15 mouse cellular contexts compared by ENCODE assay signal in the genomic region with DNA sequence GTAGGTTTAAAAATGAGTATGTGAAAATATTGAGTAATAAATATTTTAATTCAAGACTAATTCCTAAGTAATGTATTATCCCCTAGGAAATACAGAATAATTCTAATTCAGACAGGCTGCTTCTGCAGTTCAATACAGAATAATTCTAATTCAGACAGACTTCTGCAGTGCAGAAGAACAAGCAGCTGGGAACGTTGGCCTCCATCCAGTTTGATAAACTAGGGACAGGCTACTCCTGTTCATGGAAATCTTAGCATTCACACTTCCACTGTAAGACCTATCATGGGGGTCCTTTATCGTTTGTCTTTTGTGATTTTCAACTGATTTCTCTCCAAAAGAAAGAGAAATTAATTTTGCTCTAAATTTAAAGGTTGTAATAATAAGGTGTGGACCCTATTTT.
DNase-seq lines count a peak whose midpoint lies in the region; ATAC-seq lines count a peak whose summit lies in the region.
"Had no signal": no experiment of that assay in that cellular context is flagged by ENCODE, and none has a peak within 500 bp of the region (broad histone marks: within the 10 kb centered on the region; RNA-seq: fewer than 3 reads in every experiment).

No protein-coding gene starts in this region.

- H3K36me3 ChIP-seq in embryonic facial prominence, embryonic 14.5 days (ENCODE audit: control insufficient read depth, insufficient read depth, low read length), result no peaks in the 10 kb centered on the region
- H3K36me3 ChIP-seq in embryonic facial prominence, embryonic 10.5 days (replicated peaks), result no peaks in the 10 kb centered on the region
- no peaks in the 10 kb centered on the region for H3K36me3 ChIP-seq in heart, embryonic 10.5 days
- H3K36me3 ChIP-seq: limb, embryonic 15.5 days; neural tube, embryonic 13.5 days had no signal

- no peak overlapping the region for H3K27ac ChIP-seq in embryonic facial prominence, embryonic 14.5 days (replicated peaks; ENCODE audit: low read depth, low read length)
- no peak overlapping the region for H3K27ac ChIP-seq in embryonic facial prominence, embryonic 10.5 days (replicated peaks)
- H3K27ac ChIP-seq in heart, embryonic 10.5 days, result no peak overlapping the region
- H3K27ac ChIP-seq: limb, embryonic 15.5 days; neural tube, embryonic 13.5 days had no signal

- no peaks in the 10 kb centered on the region for H3K27me3 ChIP-seq in embryonic facial prominence, embryonic 14.5 days (replicated peaks; ENCODE audit: control insufficient read depth, insufficient read depth, low read length)
- no peaks in the 10 kb centered on the region for H3K27me3 ChIP-seq in embryonic facial prominence, embryonic 10.5 days (replicated peaks; ENCODE audit: low read depth, poor library complexity, severe bottlenecking)
- no peaks in the 10 kb centered on the region for H3K27me3 ChIP-seq in heart, embryonic 10.5 days (ENCODE audit: insufficient read depth, poor library complexity, severe bottlenecking)
- H3K27me3 ChIP-seq: CH12.LX; limb, embryonic 15.5 days; neural tube, embryonic 13.5 days had no signal

- no peaks in the 10 kb centered on the region for H3K4me1 ChIP-seq in embryonic facial prominence, embryonic 14.5 days (ENCODE audit: control insufficient read depth, insufficient read depth, low read length)
- no peaks in the 10 kb centered on the region for H3K4me1 ChIP-seq in embryonic facial prominence, embryonic 10.5 days
- no peaks in the 10 kb centered on the region for H3K4me1 ChIP-seq in heart, embryonic 10.5 days
- H3K4me1 ChIP-seq: limb, embryonic 15.5 days; neural tube, embryonic 13.5 days had no signal

- H3K9me3 ChIP-seq in embryonic facial prominence, embryonic 14.5 days (ENCODE audit: control insufficient read depth, low read length), result no peaks in the 10 kb centered on the region
- H3K9me3 ChIP-seq in embryonic facial prominence, embryonic 10.5 days, result no peaks in the 10 kb centered on the region
- no peaks in the 10 kb centered on the region for H3K9me3 ChIP-seq in heart, embryonic 10.5 days
- H3K9me3 ChIP-seq: limb, embryonic 15.5 days; neural tube, embryonic 13.5 days had no signal

- peak; percentile 37 for DNase-seq in embryonic facial prominence, embryonic 14.5 days (ENCODE audit: low spot score)
- DNase-seq in embryonic facial prominence, embryonic 10.5 days (ENCODE audit: low spot score), result no peak
- DNase-seq in heart, postnatal 10 days, result peak; percentile 34 to 47
- DNase-seq in heart, embryonic 10.5 days (ENCODE audit: low spot score), result no peak
- DNase-seq in left cerebral cortex, postnatal 10 days (ENCODE audit: extremely low spot score in 1 of 2, low spot score in 2 of 2), result peak; percentile 19
- no peak for DNase-seq in left cerebral cortex, adult 9 months (ENCODE audit: low spot score in 2 of 2)
- peak; percentile 45 for DNase-seq in brain, adult 2 months (ENCODE audit: low read depth, low spot score)
- no peak for DNase-seq in urinary bladder, adult 18-20 months (ENCODE audit: low spot score in 2 of 2)
- DNase-seq: kidney, adult 2 months; lung, postnatal 14 days; right cerebral cortex, postnatal 25 days; thymus, postnatal 25 days had no signal

- H3K4me2 ChIP-seq in embryonic facial prominence, embryonic 14.5 days (ENCODE audit: low read depth, low read length), result no peak overlapping the region
- H3K4me2 ChIP-seq: limb, embryonic 15.5 days; neural tube, embryonic 13.5 days had no signal

- WGBS in embryonic facial prominence, embryonic 14.5 days, result 73% methylated on average over 2 of the region's 2 CpGs
- WGBS in embryonic facial prominence, embryonic 10.5 days, result 80% methylated on average over 2 of the region's 2 CpGs
- WGBS in heart, embryonic 10.5 days, result 59% methylated on average over 2 of the region's 2 CpGs

- intact Hi-C loops in heart, postnatal 10 days (cut with DNase I), result no loop called here
- intact Hi-C loops in left cerebral cortex, postnatal 10 days (cut with DNase I), result no loop called here

- H3K9ac ChIP-seq in embryonic facial prominence, embryonic 14.5 days (ENCODE audit: low read depth, low read length), result no peak overlapping the region
- H3K9ac ChIP-seq: limb, embryonic 15.5 days; neural tube, embryonic 13.5 days had no signal

- H3K4me3 ChIP-seq in embryonic facial prominence, embryonic 14.5 days (ENCODE audit: low read depth, low read length), result no peak overlapping the region
- no peak overlapping the region for H3K4me3 ChIP-seq in embryonic facial prominence, embryonic 10.5 days
- H3K4me3 ChIP-seq in heart, embryonic 10.5 days, result no peak overlapping the region
- H3K4me3 ChIP-seq: limb, embryonic 15.5 days; neural tube, embryonic 13.5 days had no signal

- no peak for ATAC-seq in embryonic facial prominence, embryonic 14.5 days (ENCODE audit: low read depth)

Comparison
In these comparisons a context has a peak if more than half of its experiments do, and no peak if none do; other contexts are left out.
1. DNase-seq: peak in embryonic facial prominence, embryonic 14.5 days (single experiment), heart, postnatal 10 days (2 of 2), left cerebral cortex, postnatal 10 days (2 of 2) and brain, adult 2 months (single experiment); none in embryonic facial prominence, embryonic 10.5 days (single experiment), heart, embryonic 10.5 days (single experiment), left cerebral cortex, adult 9 months (0 of 2) and urinary bladder, adult 18-20 months (0 of 2).